Mouse (Mus musculus) spleen, postnatal 14 days (tissue): ENCODE results near the gene Rimklb.

Experiments
- DNase-seq, 2 experiments: peaks; one replicate each; pipeline ENCODE4 v3.0.0; 2021 to 2022; ENCODE audit warnings: low spot score in 2 of 2

The Rimklb gene

GRCm38 (mm10) chr6:122427456-122427855, 71.1 kb downstream of the Rimklb start:
- DNase-seq = no peak

- DNase-seq = no peak
Measured at GRCm38 (mm10) chr6:122417015-122417414, 81.5 kb downstream of the Rimklb start.

GRCm38 (mm10) chr6:122416347-122416746, 82.2 kb downstream of the Rimklb start:
- no peak for DNase-seq

DNA sequence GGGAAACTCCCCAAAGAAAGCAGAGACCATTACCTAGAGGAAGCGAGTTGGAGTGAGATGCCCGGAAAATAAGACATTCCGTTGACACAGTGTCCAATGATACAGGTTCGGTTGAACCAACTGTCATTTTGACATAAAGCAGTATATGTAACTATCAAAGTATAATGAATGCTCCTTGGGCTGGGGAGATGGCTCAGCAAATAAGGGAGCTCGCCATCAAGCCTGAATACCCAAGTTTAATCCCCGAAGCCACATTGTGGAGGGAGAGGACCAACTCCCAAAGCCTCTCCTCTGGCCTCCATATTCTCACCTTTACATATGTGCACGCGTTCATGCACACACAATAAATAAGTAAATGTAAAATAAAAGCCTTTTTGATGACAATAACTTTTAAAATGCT, 87.3 kb downstream of the Rimklb start:
- no peak for DNase-seq

DNA sequence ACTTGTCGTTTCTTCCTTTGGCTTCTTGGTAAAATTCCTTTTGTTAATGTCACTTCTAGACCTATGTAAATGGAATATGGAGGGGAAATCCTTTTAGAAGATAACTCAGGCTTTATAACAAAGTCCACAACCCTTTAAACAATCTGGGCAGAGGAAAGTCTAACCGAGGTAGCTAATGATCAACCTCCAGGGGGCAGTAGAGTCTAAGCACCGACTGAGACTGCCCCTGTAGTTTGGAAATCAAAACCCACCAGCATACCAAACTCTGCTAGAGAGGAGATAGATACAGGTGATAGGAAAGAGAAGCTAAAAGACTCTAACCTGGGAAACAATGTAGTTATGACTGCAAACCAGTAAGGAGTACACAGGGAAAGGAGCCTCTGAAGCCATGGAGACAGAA, 96.3 kb downstream of the Rimklb start:
- DNase-seq = no peak

DNA sequence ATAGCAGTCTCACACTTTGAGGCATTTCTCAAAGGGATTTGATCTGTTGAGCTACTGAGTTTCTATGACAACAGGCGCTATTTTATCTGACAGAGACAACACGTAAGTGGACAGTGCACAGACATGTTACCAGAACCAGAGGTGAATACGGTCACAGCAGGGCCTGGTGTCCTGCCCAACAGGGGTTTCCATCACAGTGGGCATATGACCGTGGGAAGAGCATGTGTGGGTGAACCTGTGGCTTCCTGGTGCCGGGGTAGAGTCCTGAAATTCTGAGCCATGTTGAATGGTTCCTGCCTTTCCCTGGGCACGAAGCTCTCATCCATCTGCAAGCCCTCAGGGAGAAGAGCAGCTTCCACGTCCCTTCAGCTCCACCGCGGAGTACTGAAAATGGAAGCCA, 98.3 kb downstream of the Rimklb start:
- no peak for DNase-seq
